Mouse (Mus musculus): ENCODE measurements around the gene Traf3ip3.

DNA sequence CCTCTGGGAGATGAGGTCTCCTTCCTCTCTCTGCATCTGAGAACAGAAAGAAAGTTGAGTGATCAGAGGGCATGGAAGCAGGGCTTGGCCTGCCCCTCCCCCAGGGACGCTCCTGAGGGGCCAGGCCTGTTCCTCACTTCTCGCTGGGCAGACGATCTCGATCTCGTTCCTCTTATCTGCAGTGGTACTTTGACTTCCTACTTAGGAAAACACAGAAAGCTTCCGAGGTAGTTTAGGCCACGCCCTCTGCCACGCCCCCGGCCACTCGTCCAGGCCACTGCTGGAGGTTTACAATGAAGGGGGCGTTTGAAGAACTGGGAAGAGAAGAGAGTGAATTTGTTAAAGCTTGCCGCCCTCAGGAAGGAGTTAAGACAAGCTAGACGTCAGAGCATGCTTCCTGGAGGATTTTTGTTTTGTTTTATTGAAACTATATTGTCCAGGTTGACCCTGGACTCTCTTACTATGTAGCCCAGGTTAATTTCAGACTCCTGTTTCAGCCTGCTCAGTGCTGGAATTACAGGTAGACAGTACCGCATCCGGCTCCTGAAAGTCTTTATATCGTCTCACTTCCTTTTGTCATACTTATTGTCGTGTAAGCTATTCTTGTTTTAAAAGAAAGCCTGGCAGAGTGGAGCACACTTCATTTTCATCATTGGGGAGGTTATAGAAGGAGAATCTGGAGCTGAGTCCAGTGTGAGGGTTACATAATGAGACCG lies 41.0 kb downstream of the Traf3ip3 start:
- TF ChIP-seq GATA1 (IDR thresholded peaks at IDR 0.05; ENCODE audit: low read length) (no peak), TAL1 (IDR thresholded peaks at IDR 0.05; ENCODE audit: low read length) (no peak)

Data from erythroblast, embryonic 14.5 days (primary cell).